Mouse (Mus musculus) gastrocnemius, adult 8-10 months (tissue): ENCODE measurements around the gene Tmem209. TPM values are rescaled to one million over a fixed set of nuclear protein-coding genes. Genes with fewer than 3 reads are reported as not detected.

ENCODE experiments used
- DNase-seq, 2 experiments: peaks; one replicate each; pipeline ENCODE4 v3.0.0; 2022; ENCODE audit warnings: low spot score in 2 of 2
- total RNA-seq, 4 experiments: library from RNA; stranded (reverse); gene quantifications; 2 replicates each; pipeline ENCODE4 v1.2.4; 2022

Gene Tmem209
- total RNA-seq, 4 experiments from 2014 or later = 9.2 to 12.5 (median 10.6) TPM

DNA sequence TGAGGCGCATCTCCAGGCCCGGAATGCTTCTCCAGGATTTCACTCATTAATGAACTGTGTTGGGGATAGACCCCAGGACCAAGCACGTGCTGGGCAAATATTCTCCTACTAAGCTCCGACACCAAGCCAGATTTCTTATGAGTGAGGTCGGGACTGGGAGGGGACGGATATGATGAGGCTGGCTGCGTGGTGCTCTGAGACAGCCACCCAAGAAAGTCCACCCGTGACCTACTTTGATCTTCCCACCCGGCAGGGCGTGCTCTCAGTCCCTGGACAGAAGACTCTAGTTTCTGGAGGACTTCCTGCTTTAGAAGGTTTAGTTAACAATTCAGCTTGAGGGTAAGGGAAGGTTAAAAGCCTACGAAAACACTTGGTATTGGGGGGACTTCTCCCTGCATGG is 44.0 kb downstream of the Tmem209 start:
- no peak for DNase-seq

DNA sequence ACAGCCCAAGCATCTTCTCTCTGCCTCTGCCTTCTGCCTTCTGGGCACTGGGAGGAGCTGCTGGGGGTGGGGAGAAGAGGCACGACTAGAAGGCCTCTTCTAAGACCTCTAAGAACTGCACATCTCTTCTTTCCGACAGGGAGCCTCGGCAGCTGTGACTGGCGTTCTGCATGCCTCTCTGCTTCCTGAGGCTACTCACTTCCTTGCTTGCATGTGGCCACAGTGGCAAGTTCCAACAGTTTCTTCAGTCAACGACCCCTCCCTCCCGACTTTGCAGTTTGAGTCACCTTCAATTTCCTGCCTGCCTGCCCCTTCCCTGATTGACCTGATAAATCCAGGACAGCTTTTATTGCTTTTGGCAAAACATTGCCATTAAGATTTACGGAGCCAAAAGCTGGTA is 46.8 kb downstream of the Tmem209 start:
- DNase-seq = no peak

GRCm38 (mm10) chr6:30461755-30462344 is 47.7 kb downstream of the Tmem209 start:
- no peak for DNase-seq

- no peak for DNase-seq
Measured at GRCm38 (mm10) chr6:30460750-30461446, 48.7 kb downstream of the Tmem209 start.

DNA sequence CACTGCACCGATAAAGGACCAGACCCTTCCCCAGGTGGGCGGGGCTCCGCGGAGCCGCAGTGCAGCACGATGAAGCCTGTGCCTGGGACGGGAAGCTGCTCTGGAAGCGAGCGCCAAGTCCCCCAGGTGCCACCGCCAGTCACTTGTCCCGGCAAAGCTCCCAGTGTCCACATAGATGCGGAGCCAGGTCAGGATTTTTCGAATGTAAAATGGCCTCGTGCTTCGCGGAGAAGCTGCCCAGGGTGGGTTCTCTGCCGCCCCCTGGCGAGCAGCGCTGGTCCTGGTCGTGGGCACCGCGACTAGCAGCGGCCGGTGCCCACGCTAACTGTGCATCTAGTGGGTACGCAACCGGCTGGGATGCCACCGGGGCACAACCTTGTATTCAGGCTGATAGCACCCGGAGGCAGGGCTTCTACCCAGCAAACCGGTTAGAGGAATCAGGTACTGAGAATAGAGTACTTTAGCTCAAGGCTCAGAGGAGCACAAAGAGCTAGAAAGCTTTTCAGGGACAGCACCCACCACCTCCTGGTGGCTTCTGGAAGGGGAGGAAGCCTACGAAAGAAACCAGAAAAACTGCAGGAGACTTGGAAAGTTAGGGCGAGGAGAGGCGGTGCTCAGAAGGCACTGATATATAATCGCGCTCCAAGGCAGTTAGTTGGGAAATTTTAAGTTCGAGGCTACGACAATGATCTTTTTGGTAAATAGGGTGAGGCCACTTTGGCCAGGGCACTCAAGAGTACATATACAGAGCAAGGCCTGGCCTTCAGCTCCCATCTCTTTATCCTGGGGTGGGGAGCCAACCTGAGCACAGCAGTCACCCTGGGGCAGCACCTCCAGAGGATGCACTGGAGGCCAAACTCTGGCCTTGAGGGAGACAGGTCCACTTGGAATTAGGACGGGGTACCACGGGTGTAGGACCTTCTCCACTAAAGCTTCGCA is 49.5 kb downstream of the Tmem209 start:
- DNase-seq = peak; percentile 46 to 74

- DNase-seq = peak in 1 of 2 experiments; percentile 39
Measured at GRCm38 (mm10) chr6:30459056-30459747, 50.4 kb downstream of the Tmem209 start.

DNA sequence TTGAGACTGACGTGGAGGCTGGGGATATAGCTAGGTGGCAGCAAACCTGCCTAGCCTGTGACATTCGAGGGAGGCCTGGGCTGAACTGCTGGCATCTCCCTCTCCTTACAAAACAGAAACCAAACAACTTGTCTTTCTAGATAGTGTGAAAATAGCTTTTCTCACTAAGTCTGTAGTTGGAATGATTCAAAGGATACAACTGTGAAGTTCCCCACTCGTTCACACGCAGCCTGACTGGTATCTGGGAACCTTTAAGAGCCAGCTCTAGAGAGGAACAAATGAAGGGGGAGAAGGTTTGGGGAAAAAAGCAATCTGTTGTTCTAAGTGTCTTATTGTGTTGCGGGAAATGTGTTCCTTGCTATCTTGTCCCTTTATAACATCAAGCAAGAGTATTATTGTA is 51.0 kb downstream of the Tmem209 start:
- DNase-seq = no peak

GRCm38 (mm10) chr6:30456991-30457390 is 52.6 kb downstream of the Tmem209 start:
- DNase-seq = no peak

GRCm38 (mm10) chr6:30439576-30439975 is 70.0 kb downstream of the Tmem209 start:
- no peak for DNase-seq

- no peak for DNase-seq
Measured at GRCm38 (mm10) chr6:30437054-30437453, 72.5 kb downstream of the Tmem209 start.

DNA sequence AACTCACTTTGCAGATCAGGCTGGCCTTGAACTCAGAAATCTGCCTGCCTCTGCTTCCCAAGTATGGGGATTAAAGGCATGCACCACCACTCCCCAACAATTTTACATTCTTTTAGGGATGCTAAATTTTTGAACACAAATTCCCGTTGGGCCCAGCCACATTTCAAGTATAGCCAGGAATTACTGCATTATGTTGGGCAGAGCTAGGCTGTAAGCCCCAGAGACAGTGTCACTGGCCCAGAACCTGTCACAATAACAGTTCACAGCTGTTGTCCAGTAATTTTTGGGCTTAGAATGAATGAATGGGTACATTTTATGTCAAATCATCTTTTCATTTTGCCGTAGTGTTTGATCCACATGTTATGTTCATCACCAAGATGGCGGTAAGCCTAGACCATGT is 73.1 kb downstream of the Tmem209 start:
- no peak for DNase-seq

DNA sequence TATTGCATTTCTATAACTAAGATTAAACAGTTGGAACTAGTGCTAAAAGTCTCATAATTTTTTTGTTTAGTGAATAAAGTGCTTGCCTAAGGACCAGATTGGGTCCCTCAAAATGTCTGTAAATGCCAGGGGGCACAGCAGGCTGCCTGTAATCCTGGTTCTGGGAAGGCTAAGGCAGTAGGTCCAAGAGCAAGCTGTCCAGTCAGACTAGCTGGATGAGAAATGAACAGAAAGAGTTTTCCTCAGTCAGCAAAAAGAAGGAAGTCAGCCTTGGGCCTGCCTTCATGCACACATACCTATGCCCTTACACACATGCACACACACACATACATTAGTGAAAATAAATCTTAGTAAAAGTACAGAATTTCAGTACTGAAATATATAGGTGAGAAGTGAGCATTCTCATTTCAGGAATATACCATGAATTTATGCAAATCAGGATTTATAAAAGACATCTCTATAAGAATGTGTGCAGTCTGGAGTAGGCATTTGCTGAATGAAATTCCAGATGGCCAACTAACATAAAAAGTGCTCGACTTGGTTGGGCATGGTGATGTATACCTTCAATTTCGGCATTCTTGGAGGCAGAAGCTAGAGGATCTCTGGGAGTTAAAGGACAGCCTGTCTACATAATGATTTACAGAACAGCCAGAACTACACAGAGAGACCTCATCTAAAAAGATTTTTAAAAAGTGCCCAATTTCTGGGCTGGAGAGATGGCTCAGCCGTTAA is 77.0 kb downstream of the Tmem209 start:
- DNase-seq = no peak

Other genes starting within 250 kb of the Tmem209 start
- gene Ube2h, start 205.2 kb downstream of the Tmem209 start, total RNA-seq = 10 to 100 TPM; 47.9 to 63.1 (median 52.5) TPM
- 10 to 100 TPM; 17.6 to 20.2 (median 19.3) TPM for gene Zc3hc1, start 118.8 kb downstream of the Tmem209 start, total RNA-seq
- 10 to 100 TPM; 35.6 to 46.1 (median 40.0) TPM for gene Klhdc10, start 107.9 kb downstream of the Tmem209 start, total RNA-seq
- gene Ssmem1, start 66 bp upstream of the Tmem209 start, total RNA-seq = under 1 TPM in 1 of 4 experiments, not detected in 3; 0.36 TPM
- gene Cpa2, start 31.8 kb upstream of the Tmem209 start, total RNA-seq = under 1 TPM in 1 of 4 experiments, not detected in 3; 0.21 TPM
- not detected for gene Cpa4, start 58.6 kb upstream of the Tmem209 start, total RNA-seq
- not detected for gene Cpa5, start 101.2 kb upstream of the Tmem209 start, total RNA-seq
- gene Cpa1, start 129.4 kb upstream of the Tmem209 start, total RNA-seq = not detected
- gene Cep41, start 184.0 kb upstream of the Tmem209 start, total RNA-seq = under 1 TPM; 0.12 to 0.83 (median 0.41) TPM
- 1 to 10 TPM; 1.2 to 2.9 (median 1.5) TPM for gene Mest, start 213.8 kb upstream of the Tmem209 start, total RNA-seq